Mouse (Mus musculus): ENCODE results near the gene Tmem51. TPM values are rescaled to one million over a fixed set of nuclear protein-coding genes. Genes with fewer than 3 reads are reported as not detected.

Gene Tmem51
- polyA plus RNA-seq, 1 experiment from 2014 or later: 14.2 TPM

DNA sequence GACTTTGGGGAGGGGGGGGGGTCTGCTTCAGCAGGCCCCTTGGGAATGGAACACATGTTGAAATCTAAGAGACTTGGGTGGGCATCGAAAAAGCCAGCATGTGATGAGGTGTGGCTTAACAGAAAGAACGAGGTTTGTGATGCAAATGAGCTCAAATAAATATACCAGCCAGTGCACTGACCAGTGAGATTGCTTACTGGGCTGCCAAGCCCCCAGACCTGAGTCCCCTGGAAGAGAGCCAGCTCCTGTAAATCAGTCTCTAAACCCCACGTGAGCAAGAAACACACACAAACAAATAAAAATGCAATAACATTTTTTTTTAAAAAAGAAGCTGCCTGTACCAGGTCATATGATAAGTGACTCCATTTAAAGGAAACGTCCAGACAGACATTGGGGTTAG, 17.5 kb downstream of the Tmem51 start:
- 26% methylated on average over 4 of the region's 4 CpGs for WGBS
- ATAC-seq (ENCODE audit: low FRiP score, low read depth): no peak
- Histone ChIP-seq H3K27me3 (no peaks in the 10 kb centered on the region; the same call in 1 of the 2 replicates), H3K4me2 (replicated peaks) (no peak overlapping the region), H3K4me3 (no peak overlapping the region), H3K9me3 (no peaks in the 10 kb centered on the region), H3K4me1 (peaks cover 60% of the 10 kb centered on the region), H3K27ac (no peak overlapping the region), H3K36me3 (no peaks in the 10 kb centered on the region), H3K9ac (no peak overlapping the region)

DNA sequence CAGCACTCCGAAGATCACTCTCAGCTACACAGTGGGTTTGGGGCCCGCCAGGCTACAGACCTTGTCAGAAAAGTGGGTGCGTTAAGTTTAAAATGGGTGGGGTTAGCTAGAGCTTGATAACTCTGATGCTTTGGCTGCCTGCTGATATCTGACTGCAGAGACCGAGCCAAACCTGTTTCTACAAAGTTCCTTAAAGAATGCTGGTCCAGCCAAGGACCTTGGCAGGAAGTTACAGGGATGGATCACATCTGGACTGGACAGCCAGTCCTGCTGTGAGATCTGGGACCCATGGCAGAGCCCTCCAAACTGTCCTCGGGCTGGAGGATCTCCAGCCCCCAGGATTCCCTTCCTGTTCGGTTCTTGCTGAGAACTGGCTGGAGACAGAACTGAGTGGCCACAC, 18.3 kb downstream of the Tmem51 start:
- H3K4me2 ChIP-seq (replicated peaks): no peak overlapping the region
- no peak overlapping the region for H3K9ac ChIP-seq
- no peak overlapping the region for H3K27ac ChIP-seq
- ATAC-seq (ENCODE audit: low FRiP score, low read depth): no peak
- H3K9me3 ChIP-seq: no peaks in the 10 kb centered on the region
- no peak overlapping the region for H3K4me3 ChIP-seq
- H3K36me3 ChIP-seq: no peaks in the 10 kb centered on the region
- WGBS: 59% methylated on average over 6 of the region's 6 CpGs
- no peaks in the 10 kb centered on the region; the same call in 1 of the 2 replicates for H3K27me3 ChIP-seq
- peaks cover 60% of the 10 kb centered on the region for H3K4me1 ChIP-seq

DNA sequence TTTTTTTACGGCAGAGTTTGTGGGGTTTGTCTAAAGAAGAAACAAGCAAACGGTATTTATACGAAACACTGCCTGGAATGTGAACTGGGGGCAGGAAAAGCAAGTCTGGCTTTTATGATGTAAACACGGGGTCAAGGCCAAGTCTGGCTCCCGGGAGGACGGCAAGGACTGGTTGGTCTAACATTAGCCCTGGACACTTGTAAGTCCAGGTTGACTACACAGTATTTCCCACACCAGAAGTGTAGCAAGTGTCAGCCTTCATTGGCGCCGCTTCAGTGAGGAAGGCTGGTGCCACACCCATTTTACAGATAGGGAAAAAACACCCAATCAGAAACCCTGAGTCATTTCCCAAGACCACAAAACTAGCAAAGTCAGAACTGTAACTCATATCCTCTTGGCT, 18.8 kb downstream of the Tmem51 start:
- H3K4me3 ChIP-seq: no peak overlapping the region

DNA sequence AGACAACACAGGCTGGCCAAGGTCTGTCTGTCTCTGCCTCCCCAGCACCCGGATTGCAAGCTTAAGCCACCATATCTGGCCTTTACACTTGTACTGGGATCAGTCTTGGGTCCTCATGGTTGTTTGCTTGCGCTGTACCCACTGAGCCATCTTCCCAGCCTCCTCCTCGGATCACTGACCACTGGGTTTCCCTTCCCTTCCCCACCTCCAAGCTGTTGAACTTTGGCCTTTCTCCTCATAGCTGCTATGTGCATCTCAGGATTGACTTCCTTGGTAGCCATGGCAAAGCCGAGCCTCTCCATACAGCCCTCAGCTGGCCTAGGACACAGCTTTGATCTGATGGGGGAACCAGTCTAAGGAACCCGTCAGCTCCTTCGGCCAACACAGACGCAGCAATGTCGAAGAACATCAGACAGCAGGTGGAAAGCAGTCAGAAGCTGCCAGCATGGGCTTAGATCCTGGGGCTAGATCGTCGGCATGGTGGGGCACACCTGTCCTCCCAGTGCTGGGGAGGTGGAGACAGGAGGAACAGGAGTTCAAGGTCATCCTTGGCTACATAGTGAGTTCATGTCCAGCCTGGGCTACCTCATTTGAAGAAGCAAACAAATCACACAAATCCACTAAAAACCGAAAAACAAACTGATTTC, 19.4 kb downstream of the Tmem51 start:
- Histone ChIP-seq H3K27me3 (no peaks in the 10 kb centered on the region; the same call in 1 of the 2 replicates), H3K4me1 (peaks cover 63% of the 10 kb centered on the region), H3K4me3 (no peak overlapping the region), H3K9me3 (no peaks in the 10 kb centered on the region), H3K9ac (no peak overlapping the region), H3K27ac (no peak overlapping the region), H3K36me3 (no peaks in the 10 kb centered on the region), H3K4me2 (replicated peaks) (no peak overlapping the region)
- 73% methylated on average over 11 of the region's 11 CpGs for WGBS
- ATAC-seq (ENCODE audit: low FRiP score, low read depth): no peak

More for the DNA sequence above, 18.8 kb downstream of the Tmem51 start:
- Histone ChIP-seq H3K36me3 (no peaks in the 10 kb centered on the region), H3K9me3 (no peaks in the 10 kb centered on the region), H3K27me3 (no peaks in the 10 kb centered on the region; the same call in 1 of the 2 replicates), H3K27ac (no peak overlapping the region), H3K4me1 (peaks cover 61% of the 10 kb centered on the region), H3K4me2 (replicated peaks) (no peak overlapping the region), H3K9ac (no peak overlapping the region)
- WGBS: 42% methylated on average over 8 of the region's 8 CpGs
- ATAC-seq (ENCODE audit: low FRiP score, low read depth): no peak

DNA sequence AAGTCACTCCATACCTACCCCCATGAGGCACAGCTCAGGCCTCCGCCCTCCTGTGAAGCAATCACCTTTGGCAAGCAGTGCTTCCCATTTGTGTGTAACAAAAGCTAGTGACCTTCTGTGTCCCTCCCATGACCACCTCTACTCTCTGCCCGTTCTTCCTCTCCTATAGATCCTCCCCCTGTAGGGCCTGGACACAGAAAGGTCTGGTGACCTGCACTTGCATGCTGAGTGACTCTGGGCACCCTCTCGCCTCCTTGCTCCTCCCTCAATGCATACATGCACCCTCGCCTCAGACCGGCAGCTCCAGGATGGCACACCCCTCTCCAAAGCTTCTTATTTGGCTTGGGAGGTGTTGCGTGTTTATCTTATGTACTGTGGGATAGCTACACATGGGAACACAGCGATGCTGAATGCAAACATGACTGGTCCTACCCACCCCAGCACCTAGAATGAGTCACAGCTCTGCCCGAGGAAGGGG, 21.0 kb downstream of the Tmem51 start:
- H3K27ac ChIP-seq: no peak overlapping the region
- no peak overlapping the region for H3K4me3 ChIP-seq
- no peaks in the 10 kb centered on the region for H3K36me3 ChIP-seq
- H3K4me1 ChIP-seq: peaks cover 56% of the 10 kb centered on the region
- H3K9ac ChIP-seq: no peak overlapping the region
- no peaks in the 10 kb centered on the region; the same call in 1 of the 2 replicates for H3K27me3 ChIP-seq
- no peak for ATAC-seq (ENCODE audit: low FRiP score, low read depth)
- no peaks in the 10 kb centered on the region for H3K9me3 ChIP-seq
- no peak overlapping the region for H3K4me2 ChIP-seq (replicated peaks)
- 90% methylated on average over 8 of the region's 8 CpGs for WGBS

DNA sequence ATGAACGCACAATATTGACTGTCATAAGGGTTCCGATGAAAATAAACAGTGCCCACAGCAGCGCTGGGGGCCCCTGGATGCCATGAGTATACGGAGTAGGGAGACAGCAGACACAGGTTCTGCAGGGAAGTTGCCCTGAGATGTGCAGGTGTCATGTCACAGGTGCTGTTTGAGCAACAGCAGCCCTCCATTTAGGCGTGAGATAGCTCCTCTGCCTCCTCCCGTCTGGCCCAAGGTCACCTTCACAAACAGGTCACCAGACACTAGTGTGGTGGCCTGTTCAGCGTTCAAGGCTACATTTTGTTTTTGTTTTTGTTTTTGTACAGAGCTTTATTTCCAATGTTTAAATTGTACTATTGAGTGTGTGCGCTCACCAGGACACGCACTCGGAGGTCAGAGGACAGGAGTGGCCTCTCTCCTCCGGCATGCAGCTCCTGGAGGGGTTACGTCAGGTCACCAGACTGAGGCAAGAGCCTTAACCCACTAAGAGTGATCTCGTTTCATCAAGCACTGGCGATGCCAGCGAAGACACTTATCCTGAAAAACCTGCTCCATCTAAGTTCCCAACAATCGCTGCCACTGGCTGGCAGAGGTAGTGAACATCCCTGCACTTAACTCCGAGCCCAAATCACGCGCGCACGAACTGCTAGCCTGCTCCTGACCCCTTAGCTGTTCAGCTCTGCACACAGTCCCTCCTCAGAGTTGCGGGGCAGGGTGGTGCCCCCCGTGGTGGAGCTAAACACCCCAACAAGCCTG, 22.4 kb downstream of the Tmem51 start:
- no peak for ATAC-seq (ENCODE audit: low FRiP score, low read depth)
- Histone ChIP-seq H3K4me1 (peaks cover 47% of the 10 kb centered on the region), H3K4me3 (no peak overlapping the region), H3K9ac (no peak overlapping the region), H3K27me3 (no peaks in the 10 kb centered on the region), H3K36me3 (no peaks in the 10 kb centered on the region), H3K27ac (no peak overlapping the region), H3K9me3 (no peaks in the 10 kb centered on the region), H3K4me2 (replicated peaks) (peak overlapping the region; percentile 30; the same call in 1 of the 2 replicates)
- WGBS: 67% methylated on average over 23 of the region's 23 CpGs

DNA sequence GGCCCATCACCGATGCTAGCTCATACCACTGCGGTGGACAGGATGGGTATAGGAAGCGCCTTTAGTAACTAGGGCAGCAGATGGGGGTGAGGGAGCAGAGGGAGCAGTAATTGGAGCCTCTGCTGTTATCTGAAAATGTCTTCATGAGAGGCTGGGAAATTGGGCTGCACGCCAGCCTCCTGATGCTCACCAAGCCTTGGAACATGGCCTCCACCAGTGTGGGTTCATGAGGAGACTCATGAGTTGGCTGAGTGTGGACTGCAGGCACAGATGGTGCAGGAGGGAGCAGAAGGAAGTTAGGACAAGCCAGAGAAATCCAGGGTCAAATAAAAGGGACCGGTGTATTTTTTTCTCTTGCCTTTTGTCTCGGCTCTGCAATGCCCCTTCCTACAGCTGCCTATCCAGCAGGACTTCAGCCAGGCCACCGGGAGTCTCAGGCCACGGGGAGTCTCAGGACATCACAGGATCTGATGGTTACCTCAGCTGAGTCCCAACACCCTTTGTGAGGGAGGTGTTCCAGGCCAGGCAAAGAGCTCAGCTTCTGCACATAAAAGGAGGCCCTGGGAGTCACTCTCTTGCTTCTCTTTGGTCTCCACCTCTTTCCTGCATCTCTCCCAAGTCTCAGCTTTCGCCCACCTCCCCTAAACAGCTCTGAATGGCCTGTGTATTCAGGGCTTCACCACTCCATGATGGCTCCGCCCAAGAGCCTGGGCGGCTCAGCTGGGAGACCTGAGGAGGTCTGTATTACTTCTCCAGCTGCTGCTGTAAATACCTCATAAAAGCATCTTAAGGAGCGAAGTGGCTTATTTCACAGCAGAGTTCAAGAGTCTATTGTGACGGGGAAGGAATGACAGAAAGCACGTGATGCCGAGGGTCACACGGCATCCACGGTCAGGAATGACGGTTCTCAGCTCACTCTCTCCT, 23.4 kb downstream of the Tmem51 start:
- Histone ChIP-seq H3K4me3 (no peak overlapping the region), H3K9me3 (no peaks in the 10 kb centered on the region), H3K27me3 (no peaks in the 10 kb centered on the region), H3K9ac (no peak overlapping the region), H3K4me1 (peaks cover 37% of the 10 kb centered on the region), H3K4me2 (replicated peaks) (peak overlapping the region; percentile 30), H3K36me3 (no peaks in the 10 kb centered on the region), H3K27ac (peak overlapping the region; percentile 73; the same call in 1 of the 2 replicates)
- ATAC-seq (ENCODE audit: low FRiP score, low read depth): peak; percentile 84
- WGBS: 30% methylated on average over 18 of the region's 18 CpGs

DNA sequence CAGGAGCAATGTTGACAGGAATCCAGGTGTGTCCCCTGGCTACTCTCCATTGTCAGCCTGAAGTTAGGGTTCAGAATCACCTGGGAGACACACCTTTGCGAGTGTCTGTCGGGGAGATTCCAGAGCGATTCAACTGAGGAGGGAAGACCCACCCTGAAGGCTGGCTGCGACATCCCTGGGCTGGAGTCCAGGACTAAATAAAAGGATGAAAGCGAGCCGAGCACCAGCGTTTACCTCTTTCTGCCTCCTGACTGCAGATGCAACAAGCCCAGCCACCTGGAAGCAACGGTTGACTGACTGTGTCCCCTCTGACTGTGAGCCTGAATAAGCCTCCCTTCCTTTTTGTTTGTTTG, 24.3 kb downstream of the Tmem51 start:
- no peak overlapping the region for H3K4me2 ChIP-seq (replicated peaks)
- ATAC-seq (ENCODE audit: low FRiP score, low read depth): no peak
- no peaks in the 10 kb centered on the region for H3K36me3 ChIP-seq
- H3K27me3 ChIP-seq: no peaks in the 10 kb centered on the region
- H3K4me1 ChIP-seq: peaks cover 28% of the 10 kb centered on the region
- H3K9ac ChIP-seq: no peak overlapping the region
- H3K9me3 ChIP-seq: no peaks in the 10 kb centered on the region
- no peak overlapping the region for H3K4me3 ChIP-seq
- 85% methylated on average over 8 of the region's 8 CpGs for WGBS
- H3K27ac ChIP-seq: no peak overlapping the region

DNA sequence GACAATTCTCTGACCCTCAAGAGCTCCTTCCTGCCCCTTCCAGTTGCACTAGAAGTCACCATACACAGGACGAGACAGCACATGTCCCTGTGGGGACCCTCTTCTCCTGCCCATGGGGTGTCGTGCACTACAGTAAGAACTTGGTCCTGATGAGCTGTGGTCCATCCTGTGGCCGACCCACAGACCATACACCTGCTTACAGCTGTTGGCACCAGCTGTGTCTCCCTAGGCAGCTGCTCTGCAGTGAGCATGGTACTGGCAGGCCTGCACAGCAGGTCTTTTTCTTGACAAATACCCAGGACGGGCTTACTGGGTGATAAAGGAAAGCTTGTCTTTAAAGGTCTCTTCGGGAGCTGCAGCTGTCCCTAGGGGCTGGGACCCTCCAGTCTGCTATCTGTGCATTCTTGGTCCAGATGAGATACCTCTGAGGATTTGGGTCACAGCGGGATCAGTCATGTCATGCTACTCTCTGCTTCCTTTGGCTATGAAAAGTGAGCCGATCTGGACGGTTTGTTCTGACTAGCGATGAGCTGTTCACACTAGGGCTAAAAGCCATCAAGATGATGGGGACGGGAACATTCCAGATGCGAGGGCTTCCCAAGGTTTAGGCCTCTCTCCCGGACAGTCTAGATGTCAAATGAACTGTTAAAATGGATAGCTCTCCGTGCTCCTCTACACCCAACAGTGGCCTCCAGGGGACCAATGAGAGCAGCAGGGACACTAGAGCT, 24.8 kb downstream of the Tmem51 start:
- H3K4me2 ChIP-seq (replicated peaks): no peak overlapping the region
- no peak overlapping the region for H3K4me3 ChIP-seq
- no peak overlapping the region for H3K27ac ChIP-seq
- no peak for ATAC-seq (ENCODE audit: low FRiP score, low read depth)
- H3K9ac ChIP-seq: no peak overlapping the region
- no peaks in the 10 kb centered on the region for H3K36me3 ChIP-seq
- H3K27me3 ChIP-seq: no peaks in the 10 kb centered on the region
- WGBS: 77% methylated on average over 13 of the region's 13 CpGs
- no peaks in the 10 kb centered on the region for H3K9me3 ChIP-seq
- H3K4me1 ChIP-seq: peaks cover 28% of the 10 kb centered on the region

DNA sequence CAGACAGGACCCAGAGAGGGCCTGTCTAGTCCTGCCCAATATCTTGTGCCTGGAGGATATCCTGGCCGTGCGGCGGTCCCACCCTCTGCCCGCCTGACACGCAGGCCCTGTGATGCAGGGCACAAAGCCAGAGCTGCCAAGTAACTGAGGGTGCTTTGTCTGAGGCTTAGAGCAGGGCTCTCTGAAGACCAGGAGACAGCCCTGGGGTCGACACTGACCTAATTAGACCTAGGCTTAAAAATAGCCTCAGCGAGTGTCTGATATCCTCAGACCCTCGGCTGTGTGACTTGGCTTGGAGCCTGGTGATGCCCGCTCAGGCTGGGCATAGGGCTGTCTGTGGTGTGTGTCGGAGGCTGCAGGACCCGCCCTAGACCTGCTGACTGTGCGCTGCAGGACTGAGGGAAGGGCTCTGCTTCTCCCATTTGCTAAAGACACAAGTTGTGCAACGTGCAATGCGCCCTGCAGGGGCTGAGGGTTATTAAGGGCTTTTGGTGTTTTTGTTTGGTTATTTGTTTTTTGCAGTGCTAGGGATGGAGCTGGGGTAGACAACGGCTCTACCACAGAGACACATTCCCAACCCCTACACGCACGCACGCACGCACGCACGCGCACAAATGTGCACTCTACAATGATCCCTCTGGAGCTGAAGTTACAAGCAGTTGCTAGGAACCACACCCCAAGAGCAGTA, 26.4 kb downstream of the Tmem51 start:
- peaks cover 30% of the 10 kb centered on the region for H3K4me1 ChIP-seq
- H3K27ac ChIP-seq: no peak overlapping the region
- no peak for ATAC-seq (ENCODE audit: low FRiP score, low read depth)
- 83% methylated on average over 22 of the region's 22 CpGs for WGBS
- no peak overlapping the region for H3K4me2 ChIP-seq (replicated peaks)
- H3K9ac ChIP-seq: no peak overlapping the region
- no peak overlapping the region for H3K4me3 ChIP-seq
- no peaks in the 10 kb centered on the region for H3K9me3 ChIP-seq
- H3K27me3 ChIP-seq: no peaks in the 10 kb centered on the region
- no peaks in the 10 kb centered on the region for H3K36me3 ChIP-seq

DNA sequence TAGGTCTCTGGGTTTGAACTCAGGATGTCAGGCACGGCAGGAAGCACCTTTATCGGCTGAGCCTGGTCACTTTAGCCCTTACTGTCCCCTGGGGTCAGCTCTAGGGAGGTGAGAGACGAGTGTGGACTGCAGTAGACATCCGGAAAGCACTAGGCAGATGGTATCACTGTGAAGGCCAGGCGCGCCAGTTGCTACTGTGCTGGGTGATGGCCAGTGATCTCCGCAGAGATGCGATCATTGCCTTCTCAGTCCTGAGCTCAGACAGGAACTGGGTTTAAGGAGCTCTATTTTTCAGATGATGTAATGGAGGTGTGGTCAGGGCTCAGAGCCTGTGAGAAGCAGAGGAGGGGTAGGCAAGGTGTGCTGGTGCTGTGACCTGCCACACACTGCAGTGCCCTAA, 28.5 kb downstream of the Tmem51 start:
- Histone ChIP-seq H3K4me2 (replicated peaks) (no peak overlapping the region), H3K4me3 (no peak overlapping the region), H3K9me3 (no peaks in the 10 kb centered on the region), H3K27ac (no peak overlapping the region), H3K36me3 (no peaks in the 10 kb centered on the region), H3K9ac (no peak overlapping the region), H3K4me1 (peaks cover 20% of the 10 kb centered on the region), H3K27me3 (no peaks in the 10 kb centered on the region)
- ATAC-seq (ENCODE audit: low FRiP score, low read depth): no peak
- 78% methylated on average over 8 of the region's 8 CpGs for WGBS

Data from limb, embryonic 13.5 days (tissue).